Mouse (Mus musculus) G1E (cell line): ENCODE measurements around the gene Frmd6. TPM values are rescaled to one million over a fixed set of nuclear protein-coding genes. Genes with fewer than 3 reads are reported as not detected.

Experiments used
- ATAC-seq: 2 replicates; pipeline ENCODE4 v1.8.0; 2016; ENCODE audit warnings: mild to moderate bottlenecking; ENCODE audit not compliant: insufficient number of reproducible peaks, poor library complexity, low FRiP score, severe bottlenecking; ENCODE audit errors: extremely low read depth
- DNase-seq: peaks from one replicate; pipeline ENCODE4 v3.0.0; 2012; ENCODE audit warnings: low spot score
- H3K27me3 ChIP-seq: 2 replicates; pipeline ENCODE4 v1.6.1; 2012; ENCODE audit warnings: mild to moderate bottlenecking, low read length, inconsistent platforms; ENCODE audit not compliant: insufficient read depth
- H3K36me3 ChIP-seq: replicated peaks from 2 replicates; pipeline ENCODE3; 2012; ENCODE audit warnings: mild to moderate bottlenecking, inconsistent platforms
- H3K4me1 ChIP-seq: 2 replicates; pipeline ENCODE4 v1.6.1; 2012; ENCODE audit warnings: low read depth, low read length, inconsistent platforms, mixed read lengths; ENCODE audit not compliant: insufficient read depth
- H3K4me3 ChIP-seq: 2 replicates; pipeline ENCODE4 v1.5.1; 2012; ENCODE audit warnings: low read depth, mild to moderate bottlenecking, inconsistent platforms, low read length, moderate library complexity, mixed read lengths
- H3K9me3 ChIP-seq: replicated peaks from 2 replicates; pipeline ENCODE4 v1.6.1; 2012; ENCODE audit warnings: inconsistent platforms
- CTCF ChIP-seq: IDR thresholded peaks from 2 replicates; pipeline ENCODE4 v1.5.1; 2012; ENCODE audit warnings: low read depth, low read length, inconsistent platforms, mixed read lengths
- GATA1 ChIP-seq: IDR thresholded peaks from 2 replicates; pipeline ENCODE4 v1.6.1; 2012; ENCODE audit warnings: borderline replicate concordance, low read length, inconsistent platforms, mixed read lengths
- GATA2 ChIP-seq: IDR thresholded peaks from 2 replicates; pipeline ENCODE4 v1.6.1; 2012; ENCODE audit warnings: low read depth, low read length, inconsistent platforms, borderline replicate concordance
- POLR2AphosphoS5 ChIP-seq: IDR thresholded peaks from 2 replicates; pipeline ENCODE4 v1.6.1; 2012; ENCODE audit warnings: low read depth, low read length, inconsistent platforms; ENCODE audit not compliant: insufficient replicate concordance
- TAL1 ChIP-seq: conservative IDR thresholded peaks from 2 replicates; pipeline ENCODE4 v1.6.1; 2012; ENCODE audit warnings: low read depth, low read length, inconsistent platforms, mixed read lengths
- polyA plus RNA-seq: library from polyadenylated mRNA; stranded (reverse); fragments of >175 nt; gene quantifications from 2 replicates; pipeline ENCODE4 v1.2.3, GENCODE M21; 2012
- total RNA-seq, 2 experiments: library from RNA; stranded (forward) in 1 of 2; stranded (reverse) in 1 of 2; fragments of 200-1000 nt in 1 of 2; fragments of >200 nt in 1 of 2; fragmentation: Nextera tagmentation in 1 of 2; gene quantifications; 2 replicates each; pipeline ENCODE4 v1.2.3; 2014 to 2017

The Frmd6 gene
- total and polyA plus RNA-seq, 3 experiments = 6.0 to 14.8 (median 9.0) TPM

DNA sequence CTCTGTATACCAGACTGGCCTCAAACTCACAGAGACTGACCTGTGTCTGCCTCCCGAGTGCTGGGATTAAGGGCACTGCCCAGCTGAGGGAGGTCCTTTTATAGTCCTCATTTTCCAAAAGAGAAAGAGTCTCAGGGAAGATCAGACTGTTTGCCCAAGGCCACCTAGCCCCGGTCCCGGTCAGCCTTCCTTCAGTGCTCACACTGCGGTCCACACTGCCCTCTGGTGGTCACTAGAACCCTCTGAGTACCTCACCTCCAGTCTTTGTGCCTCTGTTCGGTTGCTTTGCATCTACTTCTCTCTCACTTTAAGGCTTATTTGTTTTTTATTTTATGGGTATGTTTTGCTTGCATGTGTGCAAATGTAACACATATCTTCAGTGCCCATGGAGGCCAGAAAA, 85.7 kb downstream of the Frmd6 start:
- peak; percentile 46 for DNase-seq
- no peaks in the 10 kb centered on the region for H3K9me3 ChIP-seq

GRCm38 (mm10) chr12:70911676-70912379, 86.5 kb downstream of the Frmd6 start:
- no peak for ATAC-seq

More for the DNA sequence above, 85.7 kb downstream of the Frmd6 start:
- peaks cover 8% of the 10 kb centered on the region for H3K27me3 ChIP-seq
- peak; percentile 62 for ATAC-seq
- no peak for TF ChIP-seq GATA1
- TF ChIP-seq CTCF = peak; percentile 86
- no peak overlapping the region for H3K4me3 ChIP-seq
- peaks cover 26% of the 10 kb centered on the region for H3K4me1 ChIP-seq
- H3K36me3 ChIP-seq = no peaks in the 10 kb centered on the region

GRCm38 (mm10) chr12:70913429-70913828, 88.1 kb downstream of the Frmd6 start:
- H3K9me3 ChIP-seq = no peaks in the 10 kb centered on the region
- DNase-seq = peak; percentile 57

More at GRCm38 (mm10) chr12:70911676-70912379, 86.5 kb downstream of the Frmd6 start:
- H3K4me3 ChIP-seq = no peak overlapping the region
- TF ChIP-seq GATA1 = no peak
- no peak for TF ChIP-seq CTCF
- no peak for TF ChIP-seq GATA2
- no peak for TF ChIP-seq POLR2AphosphoS5
- H3K27me3 ChIP-seq = peaks cover 8% of the 10 kb centered on the region
- H3K9me3 ChIP-seq = no peaks in the 10 kb centered on the region
- H3K4me1 ChIP-seq = peaks cover 26% of the 10 kb centered on the region
- H3K36me3 ChIP-seq = no peaks in the 10 kb centered on the region
- DNase-seq = no peak

DNA sequence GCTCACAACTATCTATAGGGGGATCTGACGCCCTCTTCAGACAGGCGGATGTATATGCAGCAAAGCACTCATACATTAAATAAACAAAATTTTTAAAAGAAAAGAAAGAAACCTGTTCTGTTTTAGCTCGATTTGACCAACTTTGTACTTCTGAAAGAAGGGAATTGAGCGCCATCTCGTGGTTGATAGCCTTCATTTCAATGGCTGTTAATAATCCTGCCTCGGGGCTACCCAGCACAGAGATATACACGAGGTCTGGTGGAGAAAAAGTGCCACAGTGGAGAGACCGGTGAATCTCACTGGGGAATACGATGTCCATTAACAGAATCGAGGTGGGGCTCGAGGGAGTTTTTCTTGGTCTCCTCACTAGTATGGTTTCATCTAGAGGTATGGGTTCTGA, 89.1 kb downstream of the Frmd6 start:
- Histone ChIP-seq H3K27me3 (peaks cover 8% of the 10 kb centered on the region; the same call in 1 of the 2 replicates), H3K4me3 (no peak overlapping the region), H3K36me3 (no peaks in the 10 kb centered on the region), H3K4me1 (peaks cover 26% of the 10 kb centered on the region), H3K9me3 (no peaks in the 10 kb centered on the region)
- peak; percentile 62 for DNase-seq
- TF ChIP-seq GATA2 = no peak
- peak; percentile 49; the same call in 1 of the 2 replicates for TF ChIP-seq CTCF
- ATAC-seq = no peak

More at GRCm38 (mm10) chr12:70913429-70913828, 88.1 kb downstream of the Frmd6 start:
- peaks cover 26% of the 10 kb centered on the region for H3K4me1 ChIP-seq
- ATAC-seq = peak; percentile 45; the same call in 1 of the 2 replicates
- no peaks in the 10 kb centered on the region for H3K36me3 ChIP-seq
- H3K27me3 ChIP-seq = peaks cover 8% of the 10 kb centered on the region; the same call in 1 of the 2 replicates
- TF ChIP-seq GATA2 = no peak
- TF ChIP-seq CTCF = peak; percentile 90
- H3K4me3 ChIP-seq = no peak overlapping the region

GRCm38 (mm10) chr12:70929781-70930180, 104.5 kb downstream of the Frmd6 start:
- no peak for DNase-seq
- H3K36me3 ChIP-seq = no peaks in the 10 kb centered on the region

DNA sequence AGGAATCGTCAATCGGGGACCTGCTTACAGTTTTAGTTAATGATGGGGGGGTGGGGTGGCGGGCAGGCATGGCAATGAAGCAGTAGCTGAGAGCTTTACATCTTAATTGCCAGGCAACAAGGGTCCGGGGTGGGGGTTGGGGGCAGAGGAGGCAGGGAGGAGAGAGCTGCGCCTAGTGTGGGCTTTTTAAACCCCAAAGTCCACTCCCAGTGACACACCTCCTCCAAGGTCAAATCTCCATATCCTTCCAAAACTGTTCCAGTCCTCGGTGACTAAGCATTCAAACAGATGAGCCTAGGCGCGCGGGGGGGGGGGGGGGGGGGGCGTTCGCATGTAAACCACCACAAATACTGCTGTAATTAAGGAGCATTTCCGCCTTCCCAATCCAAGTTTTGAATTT, 111.8 kb downstream of the Frmd6 start:
- peak overlapping the region; percentile 86 for H3K4me3 ChIP-seq
- H3K9me3 ChIP-seq = peaks cover 13% of the 10 kb centered on the region
- TF ChIP-seq POLR2AphosphoS5 (no peak), GATA2 (no peak), CTCF (no peak), GATA1 (no peak), TAL1 (no peak)
- peak; percentile 8 for DNase-seq
- peak; percentile 24; the same call in 1 of the 2 replicates for ATAC-seq
- H3K36me3 ChIP-seq = peaks cover 21% of the 10 kb centered on the region
- peaks cover 2% of the 10 kb centered on the region for H3K27me3 ChIP-seq
- peaks cover 12% of the 10 kb centered on the region for H3K4me1 ChIP-seq

More at GRCm38 (mm10) chr12:70929781-70930180, 104.5 kb downstream of the Frmd6 start:
- Histone ChIP-seq H3K27me3 (peaks cover 8% of the 10 kb centered on the region), H3K4me1 (peaks cover 2% of the 10 kb centered on the region; the same call in 1 of the 2 replicates), H3K9me3 (peaks cover 4% of the 10 kb centered on the region), H3K4me3 (no peak overlapping the region)
- TF ChIP-seq TAL1 (no peak), GATA1 (no peak), POLR2AphosphoS5 (no peak), CTCF (no peak), GATA2 (no peak)
- ATAC-seq = no peak
